20 mouse cellular contexts compared by ENCODE assay signal in the genomic region with DNA sequence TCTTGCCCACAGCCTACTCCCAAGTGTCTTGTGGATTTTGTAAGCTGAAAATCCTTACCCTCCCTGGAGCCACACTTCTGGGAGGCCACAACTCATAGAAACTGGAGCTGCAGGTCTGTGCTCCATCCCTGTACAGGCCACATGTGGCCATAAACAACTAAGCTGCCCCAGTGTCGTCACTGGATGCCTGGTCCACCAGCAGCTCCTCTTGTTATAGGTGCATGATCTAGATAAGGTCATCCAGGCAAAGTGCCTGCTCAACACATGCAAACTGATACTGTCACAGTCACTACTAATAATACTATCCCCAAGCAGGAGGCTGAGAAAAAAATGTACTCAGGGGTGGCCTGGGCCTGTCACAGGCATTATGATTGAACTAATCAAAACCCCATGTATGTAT.
"Had no signal": no experiment of that assay in that cellular context is flagged by ENCODE, and none has a peak within 500 bp of the region (broad histone marks: within the 10 kb centered on the region; RNA-seq: fewer than 3 reads in every experiment).

No protein-coding gene starts in this region.

- DNase-seq: lung, adult 18-20 months; lung, embryonic 14.5 days; lung, postnatal 10 days; lung, postnatal 4 days; midbrain, embryonic 14.5 days; retina, postnatal 1 day; right cerebral cortex, adult 18-20 months; right cerebral cortex, postnatal 25 days; right cerebral cortex, postnatal 4 days; thymus, adult 2 months; thymus, postnatal 25 days; thymus, postnatal 4 days had no signal

- H3K4me3 ChIP-seq: midbrain, embryonic 10.5 days; midbrain, embryonic 12.5 days; myocyte; neural tube, embryonic 13.5 days; neural tube, embryonic 15.5 days; stomach, embryonic 15.5 days had no signal

- ATAC-seq: midbrain, embryonic 16.5 days had no signal

- H3K27ac ChIP-seq: midbrain, embryonic 10.5 days; midbrain, embryonic 12.5 days; neural tube, embryonic 13.5 days; neural tube, embryonic 15.5 days; stomach, embryonic 15.5 days; stomach, postnatal 0 days had no signal
